Mouse (Mus musculus): ENCODE results near the gene Gad1. TPM values are rescaled to one million over a fixed set of nuclear protein-coding genes. Genes with fewer than 3 reads are reported as not detected.

Gene Gad1
- polyA plus RNA-seq, 1 experiment from 2014 or later: 16.6 TPM

DNA sequence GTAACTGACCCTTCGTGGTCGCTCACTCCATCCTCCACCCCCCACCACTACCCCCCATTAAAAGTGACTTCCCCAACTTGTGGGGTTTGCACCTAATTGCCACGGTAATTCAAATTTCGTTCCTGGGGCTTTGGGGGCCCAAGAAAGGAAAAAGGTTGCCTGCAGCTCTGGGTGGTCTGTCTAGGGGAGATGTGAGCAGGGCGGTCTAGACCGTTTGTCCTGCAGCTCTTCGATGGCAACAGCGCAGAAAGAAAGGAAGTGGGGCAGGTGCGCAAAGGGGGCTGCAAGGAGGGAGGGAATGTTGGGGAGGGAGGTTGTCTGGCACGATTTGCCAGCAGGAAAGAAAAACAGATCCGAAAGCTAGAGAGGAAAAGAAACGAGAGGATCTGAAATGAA is 14.8 kb downstream of the Gad1 start:
- H3K27me3 ChIP-seq (ENCODE audit: control insufficient read depth, insufficient read depth, low read length): peaks cover 84% of the 10 kb centered on the region
- H3K27ac ChIP-seq (ENCODE audit: low read depth, low read length): peak overlapping the region; percentile 79
- DNase-seq (ENCODE audit: low spot score) (peak; percentile 48), ATAC-seq (ENCODE audit: low FRiP score) (peak; percentile 36; the same call in 1 of the 2 replicates)
- no peaks in the 10 kb centered on the region for H3K36me3 ChIP-seq (ENCODE audit: control insufficient read depth, insufficient read depth, low read length)
- no peak overlapping the region for H3K9ac ChIP-seq (ENCODE audit: low read depth, low read length)
- 1% methylated on average over 12 of the region's 12 CpGs for WGBS
- H3K4me1 ChIP-seq (replicated peaks; ENCODE audit: control insufficient read depth, insufficient read depth, low read length): peaks cover 9% of the 10 kb centered on the region; the same call in 1 of the 2 replicates
- H3K4me3 ChIP-seq (ENCODE audit: low read depth, low read length): peak overlapping the region; percentile 18
- H3K9me3 ChIP-seq (ENCODE audit: control insufficient read depth, low read length): no peaks in the 10 kb centered on the region
- peak overlapping the region; percentile 30 for H3K4me2 ChIP-seq (replicated peaks; ENCODE audit: low read depth, low read length)

DNA sequence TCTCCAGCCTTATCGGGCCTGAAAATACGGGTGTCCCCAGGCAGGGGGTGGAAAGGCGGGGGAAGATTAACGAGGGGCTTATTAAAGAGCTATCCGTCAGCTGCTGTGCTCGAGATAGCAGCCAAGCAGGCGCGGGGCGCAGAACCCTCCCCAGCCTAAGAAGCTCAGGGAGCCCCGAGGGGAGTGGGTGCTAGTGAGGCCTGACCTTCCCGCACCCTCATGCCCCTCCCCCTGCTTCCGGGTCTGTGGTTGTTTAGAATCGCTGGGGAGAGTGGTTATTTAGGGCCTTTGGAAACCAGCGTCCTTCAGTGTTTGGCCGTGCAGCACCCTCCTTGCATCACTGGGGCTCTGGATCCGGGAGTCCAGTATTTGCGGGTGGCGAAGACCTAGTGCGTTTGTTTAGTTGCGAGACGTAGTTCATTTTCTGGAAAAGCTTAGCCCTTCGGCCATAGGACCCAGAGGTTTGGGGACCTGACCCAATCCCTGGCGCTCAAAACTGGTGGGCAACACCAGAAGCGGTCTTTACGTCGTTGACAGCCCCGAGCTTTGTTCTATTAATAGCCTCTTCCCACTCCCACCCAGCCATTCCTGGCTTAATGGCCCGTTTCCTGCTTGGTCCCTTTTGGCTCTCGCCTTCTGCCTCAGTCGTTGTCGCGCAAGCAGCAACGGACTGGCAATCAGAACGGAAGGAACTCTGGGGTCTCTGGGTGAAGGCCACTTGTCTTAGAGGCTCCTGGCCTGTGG is 15.5 kb downstream of the Gad1 start:
- Histone ChIP-seq H3K4me2 (replicated peaks; ENCODE audit: low read depth, low read length) (peak overlapping the region; percentile 30), H3K27me3 (ENCODE audit: control insufficient read depth, insufficient read depth, low read length) (peaks cover 79% of the 10 kb centered on the region), H3K9ac (ENCODE audit: low read depth, low read length) (0 out of 2 replicates have a peak overlapping the region, but pooled peaks have one; percentile 1), H3K4me1 (replicated peaks; ENCODE audit: control insufficient read depth, insufficient read depth, low read length) (peaks cover 9% of the 10 kb centered on the region; the same call in 1 of the 2 replicates), H3K4me3 (ENCODE audit: low read depth, low read length) (peak overlapping the region; percentile 18), H3K9me3 (ENCODE audit: control insufficient read depth, low read length) (no peaks in the 10 kb centered on the region), H3K27ac (ENCODE audit: low read depth, low read length) (peak overlapping the region; percentile 79), H3K36me3 (ENCODE audit: control insufficient read depth, insufficient read depth, low read length) (no peaks in the 10 kb centered on the region)
- under 1% methylated on average over 34 of the region's 34 CpGs for WGBS
- DNase-seq (ENCODE audit: low spot score) (peak; percentile 65), ATAC-seq (ENCODE audit: low FRiP score) (peak; percentile 58)

DNA sequence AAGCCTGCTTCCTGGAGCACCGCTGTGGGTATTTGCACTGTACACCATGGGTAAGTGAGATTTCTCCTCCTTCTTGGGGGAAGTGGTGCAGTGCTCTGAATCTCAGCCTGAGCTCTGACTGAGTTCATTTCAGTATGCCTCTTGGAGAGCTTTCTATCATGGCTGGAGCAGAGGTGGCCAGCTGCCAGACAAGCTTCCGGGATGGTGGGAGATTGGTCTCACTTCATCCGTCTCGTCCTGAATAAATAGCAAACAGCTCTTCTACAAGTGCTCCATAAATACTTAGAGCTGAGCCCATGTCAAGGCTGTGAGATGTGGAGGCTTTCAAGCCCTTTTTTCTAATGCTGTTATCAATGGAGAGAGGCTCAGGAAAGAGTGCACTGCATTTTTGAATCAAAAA is 18.8 kb downstream of the Gad1 start:
- H3K4me1 ChIP-seq (replicated peaks; ENCODE audit: control insufficient read depth, insufficient read depth, low read length): peaks cover 7% of the 10 kb centered on the region; the same call in 1 of the 2 replicates
- DNase-seq (ENCODE audit: low spot score): no peak
- no peaks in the 10 kb centered on the region for H3K9me3 ChIP-seq (ENCODE audit: control insufficient read depth, low read length)
- no peak overlapping the region for H3K9ac ChIP-seq (ENCODE audit: low read depth, low read length)
- 70% methylated on average over 4 of the region's 4 CpGs for WGBS
- H3K4me2 ChIP-seq (replicated peaks; ENCODE audit: low read depth, low read length): no peak overlapping the region
- peaks cover 46% of the 10 kb centered on the region for H3K27me3 ChIP-seq (ENCODE audit: control insufficient read depth, insufficient read depth, low read length)
- H3K36me3 ChIP-seq (ENCODE audit: control insufficient read depth, insufficient read depth, low read length): no peaks in the 10 kb centered on the region
- H3K4me3 ChIP-seq (ENCODE audit: low read depth, low read length): no peak overlapping the region
- ATAC-seq (ENCODE audit: low FRiP score): no peak
- H3K27ac ChIP-seq (ENCODE audit: low read depth, low read length): no peak overlapping the region

DNA sequence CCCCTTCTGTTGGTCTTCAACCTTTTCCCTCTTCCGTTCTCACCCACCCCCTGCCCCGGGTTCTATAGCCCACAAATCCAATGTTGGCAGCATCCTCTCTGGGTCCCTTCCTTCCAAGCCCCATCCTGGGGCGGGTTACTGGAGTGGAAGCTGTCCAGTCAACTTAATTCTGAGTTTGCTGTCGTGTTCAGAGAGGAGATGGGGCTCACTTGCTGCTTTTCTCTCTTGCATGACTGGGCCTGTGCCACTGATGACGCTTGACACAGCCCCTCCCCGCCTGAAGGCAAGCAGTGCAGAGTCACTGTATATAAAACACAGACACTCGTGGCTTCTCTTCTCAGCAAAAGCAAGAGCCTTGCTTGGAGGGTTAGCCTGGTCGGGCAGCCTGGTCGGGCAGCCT is 19.4 kb downstream of the Gad1 start:
- Histone ChIP-seq H3K9me3 (ENCODE audit: control insufficient read depth, low read length) (no peaks in the 10 kb centered on the region), H3K36me3 (ENCODE audit: control insufficient read depth, insufficient read depth, low read length) (no peaks in the 10 kb centered on the region), H3K4me2 (replicated peaks; ENCODE audit: low read depth, low read length) (no peak overlapping the region), H3K27me3 (ENCODE audit: control insufficient read depth, insufficient read depth, low read length) (peaks cover 40% of the 10 kb centered on the region), H3K9ac (ENCODE audit: low read depth, low read length) (no peak overlapping the region), H3K4me1 (replicated peaks; ENCODE audit: control insufficient read depth, insufficient read depth, low read length) (peaks cover 4% of the 10 kb centered on the region; the same call in 1 of the 2 replicates), H3K27ac (ENCODE audit: low read depth, low read length) (no peak overlapping the region), H3K4me3 (ENCODE audit: low read depth, low read length) (no peak overlapping the region)
- ATAC-seq (ENCODE audit: low FRiP score): no peak
- 55% methylated on average over 9 of the region's 9 CpGs for WGBS
- no peak for DNase-seq (ENCODE audit: low spot score)

DNA sequence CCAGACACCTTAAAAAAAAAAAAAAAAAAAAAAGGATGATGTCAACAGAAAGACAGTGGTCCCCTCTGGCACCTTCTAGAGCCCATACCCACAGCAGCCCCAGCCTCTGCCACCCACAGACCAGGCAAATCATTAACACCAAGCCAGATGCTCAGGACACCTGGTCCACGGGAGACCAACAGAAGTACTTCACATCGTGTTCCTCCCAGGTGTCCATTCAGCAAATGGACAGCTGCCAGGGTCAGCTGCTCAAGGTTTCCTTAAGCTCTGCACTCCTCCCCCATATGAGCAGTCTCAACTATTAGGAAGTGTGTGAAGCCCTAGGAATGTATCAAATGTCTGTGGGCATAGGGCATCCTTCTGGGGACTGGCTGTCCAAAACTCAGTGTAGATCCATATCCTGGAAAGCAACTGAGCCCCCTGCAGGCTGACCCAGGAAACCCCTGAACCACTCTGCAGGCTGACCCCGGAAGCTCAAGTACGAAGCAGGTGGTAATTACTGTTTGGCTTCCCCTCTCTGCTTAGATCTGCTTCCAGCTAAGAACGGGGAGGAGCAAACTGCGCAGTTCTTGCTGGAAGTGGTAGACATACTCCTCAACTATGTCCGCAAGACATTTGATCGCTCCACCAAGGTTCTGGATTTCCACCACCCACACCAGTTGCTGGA is 20.8 kb downstream of the Gad1 start:
- 81% methylated on average over 8 of the region's 8 CpGs for WGBS
- H3K27ac ChIP-seq (ENCODE audit: low read depth, low read length): no peak overlapping the region
- H3K27me3 ChIP-seq (ENCODE audit: control insufficient read depth, insufficient read depth, low read length): peaks cover 27% of the 10 kb centered on the region
- no peak overlapping the region for H3K9ac ChIP-seq (ENCODE audit: low read depth, low read length)
- no peaks in the 10 kb centered on the region for H3K9me3 ChIP-seq (ENCODE audit: control insufficient read depth, low read length)
- no peaks in the 10 kb centered on the region for H3K36me3 ChIP-seq (ENCODE audit: control insufficient read depth, insufficient read depth, low read length)
- DNase-seq (ENCODE audit: low spot score) (no peak), ATAC-seq (ENCODE audit: low FRiP score) (no peak)
- H3K4me3 ChIP-seq (ENCODE audit: low read depth, low read length): no peak overlapping the region
- no peak overlapping the region for H3K4me2 ChIP-seq (replicated peaks; ENCODE audit: low read depth, low read length)
- H3K4me1 ChIP-seq (replicated peaks; ENCODE audit: control insufficient read depth, insufficient read depth, low read length): no peaks in the 10 kb centered on the region

DNA sequence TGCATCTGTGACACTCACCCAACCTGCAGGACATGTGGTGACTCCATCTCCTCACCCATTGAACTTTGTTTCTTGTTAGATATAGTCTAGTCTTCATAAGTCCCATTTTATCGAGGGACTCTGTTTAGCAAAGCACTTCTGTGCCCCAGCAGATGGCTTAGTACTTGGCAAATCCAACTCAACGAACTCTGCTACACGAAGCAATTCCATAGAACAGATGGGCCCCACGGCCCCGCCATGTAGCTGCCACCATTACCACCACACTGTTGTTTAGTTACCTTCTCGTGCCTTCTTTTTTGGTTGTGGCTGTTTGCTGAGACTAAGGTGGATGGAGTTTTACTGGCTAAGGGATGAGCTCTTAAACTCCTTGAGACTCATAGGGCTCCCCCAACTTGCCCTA is 35.3 kb downstream of the Gad1 start:
- ATAC-seq (ENCODE audit: low FRiP score): no peak
- Histone ChIP-seq H3K4me2 (replicated peaks; ENCODE audit: low read depth, low read length) (no peak overlapping the region), H3K36me3 (ENCODE audit: control insufficient read depth, insufficient read depth, low read length) (no peaks in the 10 kb centered on the region), H3K4me1 (replicated peaks; ENCODE audit: control insufficient read depth, insufficient read depth, low read length) (no peaks in the 10 kb centered on the region; the same call in 1 of the 2 replicates), H3K4me3 (ENCODE audit: low read depth, low read length) (no peak overlapping the region), H3K9me3 (ENCODE audit: control insufficient read depth, low read length) (no peaks in the 10 kb centered on the region), H3K9ac (ENCODE audit: low read depth, low read length) (no peak overlapping the region), H3K27ac (ENCODE audit: low read depth, low read length) (no peak overlapping the region), H3K27me3 (ENCODE audit: control insufficient read depth, insufficient read depth, low read length) (no peaks in the 10 kb centered on the region)
- DNase-seq (ENCODE audit: low spot score): no peak
- 88% methylated on average over 6 of the region's 6 CpGs for WGBS

DNA sequence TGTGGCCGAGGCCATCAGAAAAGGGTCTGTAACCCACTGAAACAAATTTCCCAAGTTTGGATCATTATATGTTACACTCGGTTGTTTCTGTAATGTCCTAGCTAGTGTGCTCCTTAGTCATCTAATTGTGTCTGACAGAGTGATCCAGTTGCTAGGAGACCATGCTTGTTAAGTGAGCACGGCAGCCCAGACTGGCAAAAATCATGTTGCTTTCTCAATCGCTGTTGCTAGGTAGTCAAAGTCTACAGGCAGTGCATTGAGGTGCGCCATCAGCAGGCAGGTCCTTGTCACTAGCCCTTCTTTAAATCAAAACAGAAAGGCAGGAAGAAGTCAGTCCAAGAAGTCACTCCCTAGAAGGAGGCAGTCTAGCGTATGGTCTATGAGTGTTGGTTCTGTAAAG is 39.6 kb downstream of the Gad1 start:
- H3K9me3 ChIP-seq (ENCODE audit: control insufficient read depth, low read length): no peaks in the 10 kb centered on the region
- peak; percentile 19 for DNase-seq (ENCODE audit: low spot score)
- no peak overlapping the region for H3K4me2 ChIP-seq (replicated peaks; ENCODE audit: low read depth, low read length)
- no peaks in the 10 kb centered on the region for H3K36me3 ChIP-seq (ENCODE audit: control insufficient read depth, insufficient read depth, low read length)
- no peak for ATAC-seq (ENCODE audit: low FRiP score)
- WGBS: 63% methylated on average over 6 of the region's 6 CpGs
- H3K9ac ChIP-seq (ENCODE audit: low read depth, low read length): no peak overlapping the region
- no peak overlapping the region for H3K27ac ChIP-seq (ENCODE audit: low read depth, low read length)
- no peaks in the 10 kb centered on the region for H3K27me3 ChIP-seq (ENCODE audit: control insufficient read depth, insufficient read depth, low read length)
- no peaks in the 10 kb centered on the region; the same call in 1 of the 2 replicates for H3K4me1 ChIP-seq (replicated peaks; ENCODE audit: control insufficient read depth, insufficient read depth, low read length)
- H3K4me3 ChIP-seq (ENCODE audit: low read depth, low read length): no peak overlapping the region

DNA sequence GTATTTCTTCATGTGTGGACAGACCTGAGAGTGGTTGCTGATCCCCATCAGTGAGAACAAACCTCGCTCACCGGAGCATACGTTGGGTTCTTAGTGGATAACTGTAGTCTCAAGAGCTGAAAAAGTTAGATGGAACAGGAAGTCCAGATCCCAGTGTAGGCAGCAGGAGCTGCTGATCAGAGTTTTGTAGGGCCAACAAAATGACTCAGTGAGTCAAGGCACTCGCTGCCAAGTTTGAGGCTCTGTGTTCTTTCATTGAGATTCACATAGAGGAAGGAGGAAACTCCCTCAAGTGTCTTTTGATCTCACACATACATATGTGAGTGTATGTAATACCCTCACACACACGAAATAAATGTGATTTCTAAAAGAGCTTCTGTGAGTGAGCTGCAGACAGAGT is 40.8 kb downstream of the Gad1 start:
- no peak overlapping the region for H3K27ac ChIP-seq (ENCODE audit: low read depth, low read length)
- ATAC-seq (ENCODE audit: low FRiP score) (no peak), DNase-seq (ENCODE audit: low spot score) (no peak)
- H3K36me3 ChIP-seq (ENCODE audit: control insufficient read depth, insufficient read depth, low read length): no peaks in the 10 kb centered on the region
- H3K9me3 ChIP-seq (ENCODE audit: control insufficient read depth, low read length): no peaks in the 10 kb centered on the region
- 87% methylated on average over 5 of the region's 5 CpGs for WGBS
- no peak overlapping the region for H3K9ac ChIP-seq (ENCODE audit: low read depth, low read length)
- H3K4me1 ChIP-seq (replicated peaks; ENCODE audit: control insufficient read depth, insufficient read depth, low read length): no peaks in the 10 kb centered on the region; the same call in 1 of the 2 replicates
- H3K4me2 ChIP-seq (replicated peaks; ENCODE audit: low read depth, low read length): no peak overlapping the region
- no peak overlapping the region for H3K4me3 ChIP-seq (ENCODE audit: low read depth, low read length)
- H3K27me3 ChIP-seq (ENCODE audit: control insufficient read depth, insufficient read depth, low read length): no peaks in the 10 kb centered on the region
